ENCODE assay signal across 8 mouse cellular contexts in genomic region chr14:19705649-19706048, GRCm38 (mm10). TPM values are rescaled to one million over a fixed set of nuclear protein-coding genes. Genes with fewer than 3 reads are reported as not detected.
A peak's percentile ranks its signal among the peaks of the same experiment; 100 is the strongest.
DNase-seq lines count a peak whose midpoint lies in the region; ATAC-seq and TF ChIP-seq lines count a peak whose summit lies in the region.

No protein-coding gene starts in this region.

- no peak overlapping the region for H3K27ac ChIP-seq in forebrain, embryonic 12.5 days
- H3K27ac ChIP-seq in heart, embryonic 16.5 days (ENCODE audit: low read length), result no peak overlapping the region
- no peak overlapping the region for H3K27ac ChIP-seq in liver, postnatal 0 days (ENCODE audit: low read depth)
- H3K27ac ChIP-seq in neural tube, embryonic 13.5 days (replicated peaks), result no peak overlapping the region
- no peak overlapping the region for H3K27ac ChIP-seq in stomach, postnatal 0 days (replicated peaks)

- peak overlapping the region; percentile 15; the same call in 1 of the 2 replicates for H3K4me2 ChIP-seq in forebrain, embryonic 12.5 days
- peak overlapping the region; percentile 8; the same call in 1 of the 2 replicates for H3K4me2 ChIP-seq in heart, embryonic 16.5 days (ENCODE audit: low read depth, low read length)
- H3K4me2 ChIP-seq in liver, postnatal 0 days (ENCODE audit: low read depth, low read length), result no peak overlapping the region
- H3K4me2 ChIP-seq in neural tube, embryonic 13.5 days, result no peak overlapping the region
- H3K4me2 ChIP-seq in stomach, postnatal 0 days (replicated peaks; ENCODE audit: low read depth), result no peak overlapping the region

- peak; percentile 70 for DNase-seq in A20 (ENCODE audit: low read depth, low spot score)
- DNase-seq in adrenal gland, postnatal 36 days, result peak; percentile 75 to 86
- DNase-seq in kidney, postnatal 25 days, result peak; percentile 82 to 89
- DNase-seq in liver, postnatal 0 days, result peak; percentile 79
- DNase-seq in stomach, postnatal 0 days (ENCODE audit: low spot score), result peak; percentile 70

- H3K4me1 ChIP-seq in forebrain, embryonic 12.5 days, result peaks cover 7% of the 10 kb centered on the region
- H3K4me1 ChIP-seq in heart, embryonic 16.5 days (ENCODE audit: control insufficient read depth, insufficient read depth, low read length), result peaks cover 23% of the 10 kb centered on the region
- H3K4me1 ChIP-seq in liver, postnatal 0 days (ENCODE audit: insufficient read depth), result peaks cover 9% of the 10 kb centered on the region
- peaks cover 13% of the 10 kb centered on the region; the same call in 1 of the 2 replicates for H3K4me1 ChIP-seq in neural tube, embryonic 13.5 days (replicated peaks)
- peaks cover 4% of the 10 kb centered on the region for H3K4me1 ChIP-seq in stomach, postnatal 0 days (replicated peaks; ENCODE audit: control insufficient read depth, insufficient read depth)

- no peaks in the 10 kb centered on the region for H3K36me3 ChIP-seq in forebrain, embryonic 12.5 days (replicated peaks)
- H3K36me3 ChIP-seq in heart, embryonic 16.5 days (ENCODE audit: control insufficient read depth, insufficient read depth), result no peaks in the 10 kb centered on the region
- no peaks in the 10 kb centered on the region for H3K36me3 ChIP-seq in liver, postnatal 0 days (replicated peaks; ENCODE audit: insufficient read depth, low read length)
- no peaks in the 10 kb centered on the region for H3K36me3 ChIP-seq in neural tube, embryonic 13.5 days
- H3K36me3 ChIP-seq in stomach, postnatal 0 days (ENCODE audit: control insufficient read depth, insufficient read depth, low read length), result no peaks in the 10 kb centered on the region

- WGBS in forebrain, embryonic 12.5 days, result 11% methylated on average over 16 of the region's 16 CpGs
- 6% methylated on average over 16 of the region's 16 CpGs for WGBS in heart, embryonic 16.5 days
- WGBS in liver, postnatal 0 days (ENCODE audit: insufficient replicate concordance), result 10% methylated on average over 16 of the region's 16 CpGs
- 9% methylated on average over 16 of the region's 16 CpGs for WGBS in neural tube, embryonic 13.5 days
- 2% methylated on average over 16 of the region's 16 CpGs for WGBS in stomach, postnatal 0 days

- H3K27me3 ChIP-seq in forebrain, embryonic 12.5 days, result peaks cover 18% of the 10 kb centered on the region; the same call in 1 of the 2 replicates
- H3K27me3 ChIP-seq in heart, embryonic 16.5 days (ENCODE audit: control insufficient read depth, insufficient read depth, low read length), result no peaks in the 10 kb centered on the region
- H3K27me3 ChIP-seq in liver, postnatal 0 days (ENCODE audit: insufficient read depth, low read length), result no peaks in the 10 kb centered on the region
- peaks cover 51% of the 10 kb centered on the region for H3K27me3 ChIP-seq in neural tube, embryonic 13.5 days
- H3K27me3 ChIP-seq in stomach, postnatal 0 days (ENCODE audit: control insufficient read depth, insufficient read depth, low read length), result no peaks in the 10 kb centered on the region

- no peak overlapping the region for H3K9ac ChIP-seq in forebrain, embryonic 12.5 days
- H3K9ac ChIP-seq in heart, embryonic 16.5 days (ENCODE audit: low read length), result no peak overlapping the region
- no peak overlapping the region for H3K9ac ChIP-seq in liver, postnatal 0 days (replicated peaks)
- no peak overlapping the region for H3K9ac ChIP-seq in neural tube, embryonic 13.5 days
- H3K9ac ChIP-seq in stomach, postnatal 0 days (ENCODE audit: low read length), result no peak overlapping the region

- H3K4me3 ChIP-seq in forebrain, embryonic 12.5 days (replicated peaks), result no peak overlapping the region
- no peak overlapping the region for H3K4me3 ChIP-seq in heart, embryonic 16.5 days (ENCODE audit: low read length)
- no peak overlapping the region for H3K4me3 ChIP-seq in liver, postnatal 0 days (ENCODE audit: low read depth, low read length)
- no peak overlapping the region for H3K4me3 ChIP-seq in neural tube, embryonic 13.5 days
- no peak overlapping the region for H3K4me3 ChIP-seq in stomach, postnatal 0 days (ENCODE audit: low read depth, low read length)

- ATAC-seq in forebrain, embryonic 12.5 days (ENCODE audit: low FRiP score), result peak; percentile 58; the same call in 1 of the 2 replicates
- ATAC-seq in heart, embryonic 16.5 days (replicated peaks; ENCODE audit: extremely low read depth, insufficient read depth, low FRiP score), result no peak; the same call in 1 of the 2 replicates
- peak; percentile 57 for ATAC-seq in liver, postnatal 0 days
- ATAC-seq in neural tube, embryonic 13.5 days (ENCODE audit: low read depth), result peak; percentile 83; the same call in 1 of the 2 replicates
- peak; percentile 70; the same call in 1 of the 2 replicates for ATAC-seq in stomach, postnatal 0 days (ENCODE audit: low FRiP score, low TSS enrichment)

- TF ChIP-seq CTCF in liver, postnatal 0 days (IDR thresholded peaks at IDR 0.05; ENCODE audit: low read depth), result peak; percentile 84
- peak; percentile 88 for TF ChIP-seq CTCF in stomach, postnatal 0 days (IDR thresholded peaks at IDR 0.05; ENCODE audit: low read depth)

- no peaks in the 10 kb centered on the region for H3K9me3 ChIP-seq in forebrain, embryonic 12.5 days
- H3K9me3 ChIP-seq in heart, embryonic 16.5 days (replicated peaks; ENCODE audit: control insufficient read depth, low read length), result no peaks in the 10 kb centered on the region
- no peaks in the 10 kb centered on the region for H3K9me3 ChIP-seq in liver, postnatal 0 days (ENCODE audit: low read length)
- H3K9me3 ChIP-seq in neural tube, embryonic 13.5 days, result no peaks in the 10 kb centered on the region
- no peaks in the 10 kb centered on the region for H3K9me3 ChIP-seq in stomach, postnatal 0 days (ENCODE audit: control insufficient read depth, low read length)

- TF ChIP-seq EP300 in liver, postnatal 0 days (IDR thresholded peaks at IDR 0.05; ENCODE audit: low read depth), result no peak
- no peak for TF ChIP-seq EP300 in stomach, postnatal 0 days (optimal IDR thresholded peaks at IDR 0.05)

RNA-seq across cellular contexts. Expression of gene Nid2, which starts 45.4 kb away (rescaled TPM):
- total RNA-seq in adrenal gland, postnatal 36 days (2021), result 10 to 100 TPM; 24.8 to 32.8 TPM
- polyA plus RNA-seq in forebrain, embryonic 12.5 days (2016; fragmentation: Nextera tagmentation; extraction: Ambion mirVana), result 37.9 and 39.4 TPM in 2 replicates
- polyA plus RNA-seq in heart, embryonic 16.5 days (2015; fragmentation: Nextera tagmentation; extraction: Ambion mirVana), result 89.5 and 108 TPM in 2 replicates
- 4.9 and 5.9 TPM in 2 replicates for polyA plus RNA-seq in liver, postnatal 0 days (2015; fragmentation: Nextera tagmentation; extraction: Ambion mirVana)
- 56.6 and 58.3 TPM in 2 replicates for polyA plus RNA-seq in neural tube, embryonic 13.5 days (2015; fragmentation: Nextera tagmentation; extraction: Ambion mirVana)
- polyA plus RNA-seq in stomach, postnatal 0 days (2015; fragmentation: Nextera tagmentation; extraction: Ambion mirVana), result 13.5 and 16.4 TPM in 2 replicates

Comparison
In these comparisons a context has a peak if more than half of its experiments do, and no peak if none do; other contexts are left out.
1. H3K4me2 ChIP-seq: peak in forebrain, embryonic 12.5 days (single experiment) and heart, embryonic 16.5 days (single experiment); none in liver, postnatal 0 days (single experiment), neural tube, embryonic 13.5 days (single experiment) and stomach, postnatal 0 days (single experiment).
2. Peak in every context shown above with its lines, with median percentiles within 50 percentile points of each other: DNase-seq.